Mouse (Mus musculus): ENCODE data around the gene Vrtn. TPM values are rescaled to one million over a fixed set of nuclear protein-coding genes. Genes with fewer than 3 reads are reported as not detected.

Gene Vrtn
- not detected in 2 replicates for polyA plus RNA-seq (2014; fragmentation: Nextera tagmentation; extraction: Ambion mirVana)

GRCm38 (mm10) chr12:84640654-84641053 lies at the start of gene Vrtn:
Vrtn (plus strand) TSS chr12:84641019.
- DNase-seq (ENCODE audit: low spot score): no peak
- no peak for ATAC-seq (ENCODE audit: insufficient read depth, low FRiP score, low TSS enrichment)
- Histone ChIP-seq H3K4me2 (ENCODE audit: low read depth) (no peak within 1 kb of the TSS), H3K27ac (ENCODE audit: low read depth, low read length) (no peak within 1 kb of the TSS), H3K36me3 (ENCODE audit: control insufficient read depth, insufficient read depth, low read length) (no peaks in the 10 kb centered on the region), H3K4me3 (ENCODE audit: low read depth, low read length) (no peak within 1 kb of the TSS), H3K27me3 (ENCODE audit: control insufficient read depth, insufficient read depth, low read length) (peaks cover 44% of the 10 kb centered on the region), H3K9me3 (ENCODE audit: control insufficient read depth, low read length) (no peaks in the 10 kb centered on the region), H3K9ac (ENCODE audit: low read length) (no peak within 1 kb of the TSS), H3K4me1 (ENCODE audit: control insufficient read depth, insufficient read depth, low read length) (no peaks in the 10 kb centered on the region)
- 6% methylated on average over 9 of the region's 9 CpGs for WGBS

- no peaks in the 10 kb centered on the region for H3K4me1 ChIP-seq (ENCODE audit: control insufficient read depth, insufficient read depth, low read length)
- H3K4me2 ChIP-seq (ENCODE audit: low read depth): no peak overlapping the region
- ATAC-seq (ENCODE audit: insufficient read depth, low FRiP score, low TSS enrichment): no peak
- no peaks in the 10 kb centered on the region for H3K27me3 ChIP-seq (ENCODE audit: control insufficient read depth, insufficient read depth, low read length)
- no peaks in the 10 kb centered on the region for H3K9me3 ChIP-seq (ENCODE audit: control insufficient read depth, low read length)
- H3K27ac ChIP-seq (ENCODE audit: low read depth, low read length): no peak overlapping the region
- no peak overlapping the region for H3K9ac ChIP-seq (ENCODE audit: low read length)
- H3K4me3 ChIP-seq (ENCODE audit: low read depth, low read length): no peak overlapping the region
- no peak for DNase-seq (ENCODE audit: low spot score)
- no peaks in the 10 kb centered on the region for H3K36me3 ChIP-seq (ENCODE audit: control insufficient read depth, insufficient read depth, low read length)
- WGBS: 17% methylated on average over 8 of the region's 8 CpGs
Observed at GRCm38 (mm10) chr12:84598324-84598723, 42.5 kb upstream of the Vrtn start.

- no peaks in the 10 kb centered on the region for H3K27me3 ChIP-seq (ENCODE audit: control insufficient read depth, insufficient read depth, low read length)
- H3K4me2 ChIP-seq (ENCODE audit: low read depth): no peak overlapping the region
- 94% methylated on average over 6 of the region's 7 CpGs for WGBS
- no peaks in the 10 kb centered on the region for H3K4me1 ChIP-seq (ENCODE audit: control insufficient read depth, insufficient read depth, low read length)
- H3K4me3 ChIP-seq (ENCODE audit: low read depth, low read length): no peak overlapping the region
- no peak for DNase-seq (ENCODE audit: low spot score)
- peaks cover 3% of the 10 kb centered on the region; the same call in 1 of the 2 replicates for H3K36me3 ChIP-seq (ENCODE audit: control insufficient read depth, insufficient read depth, low read length)
- no peak overlapping the region for H3K27ac ChIP-seq (ENCODE audit: low read depth, low read length)
- ATAC-seq (ENCODE audit: insufficient read depth, low FRiP score, low TSS enrichment): no peak
- H3K9ac ChIP-seq (ENCODE audit: low read length): no peak overlapping the region
- no peaks in the 10 kb centered on the region for H3K9me3 ChIP-seq (ENCODE audit: control insufficient read depth, low read length)
Observed at GRCm38 (mm10) chr12:84604001-84604400, 36.8 kb upstream of the Vrtn start.

GRCm38 (mm10) chr12:84605860-84606259 lies 35.0 kb upstream of the Vrtn start:
- Histone ChIP-seq H3K9ac (ENCODE audit: low read length) (no peak overlapping the region), H3K36me3 (ENCODE audit: control insufficient read depth, insufficient read depth, low read length) (peaks cover 3% of the 10 kb centered on the region; the same call in 1 of the 2 replicates), H3K4me1 (ENCODE audit: control insufficient read depth, insufficient read depth, low read length) (no peaks in the 10 kb centered on the region), H3K27ac (ENCODE audit: low read depth, low read length) (no peak overlapping the region), H3K27me3 (ENCODE audit: control insufficient read depth, insufficient read depth, low read length) (no peaks in the 10 kb centered on the region), H3K4me2 (ENCODE audit: low read depth) (no peak overlapping the region), H3K9me3 (ENCODE audit: control insufficient read depth, low read length) (no peaks in the 10 kb centered on the region), H3K4me3 (ENCODE audit: low read depth, low read length) (no peak overlapping the region)
- 81% methylated on average over 7 of the region's 7 CpGs for WGBS
- ATAC-seq (ENCODE audit: insufficient read depth, low FRiP score, low TSS enrichment): no peak
- DNase-seq (ENCODE audit: low spot score): no peak

GRCm38 (mm10) chr12:84611718-84612117 lies 29.1 kb upstream of the Vrtn start:
- Histone ChIP-seq H3K27ac (ENCODE audit: low read depth, low read length) (no peak overlapping the region), H3K36me3 (ENCODE audit: control insufficient read depth, insufficient read depth, low read length) (peaks cover 3% of the 10 kb centered on the region; the same call in 1 of the 2 replicates), H3K4me1 (ENCODE audit: control insufficient read depth, insufficient read depth, low read length) (no peaks in the 10 kb centered on the region), H3K9me3 (ENCODE audit: control insufficient read depth, low read length) (no peaks in the 10 kb centered on the region), H3K4me3 (ENCODE audit: low read depth, low read length) (no peak overlapping the region), H3K4me2 (ENCODE audit: low read depth) (no peak overlapping the region), H3K27me3 (ENCODE audit: control insufficient read depth, insufficient read depth, low read length) (no peaks in the 10 kb centered on the region), H3K9ac (ENCODE audit: low read length) (no peak overlapping the region)
- DNase-seq (ENCODE audit: low spot score) (no peak), ATAC-seq (ENCODE audit: insufficient read depth, low FRiP score, low TSS enrichment) (no peak)
- 90% methylated on average over 10 of the region's 10 CpGs for WGBS

- 63% methylated on average over 8 of the region's 8 CpGs for WGBS
- Histone ChIP-seq H3K9me3 (ENCODE audit: control insufficient read depth, low read length) (no peaks in the 10 kb centered on the region), H3K27ac (ENCODE audit: low read depth, low read length) (no peak overlapping the region), H3K9ac (ENCODE audit: low read length) (no peak overlapping the region; the same call in 1 of the 2 replicates), H3K36me3 (ENCODE audit: control insufficient read depth, insufficient read depth, low read length) (peaks cover 3% of the 10 kb centered on the region; the same call in 1 of the 2 replicates), H3K4me3 (ENCODE audit: low read depth, low read length) (no peak overlapping the region), H3K27me3 (ENCODE audit: control insufficient read depth, insufficient read depth, low read length) (no peaks in the 10 kb centered on the region), H3K4me2 (ENCODE audit: low read depth) (no peak overlapping the region), H3K4me1 (ENCODE audit: control insufficient read depth, insufficient read depth, low read length) (no peaks in the 10 kb centered on the region)
- ATAC-seq (ENCODE audit: insufficient read depth, low FRiP score, low TSS enrichment) (no peak), DNase-seq (ENCODE audit: low spot score) (no peak)
Observed at GRCm38 (mm10) chr12:84612518-84612917, 28.3 kb upstream of the Vrtn start.

GRCm38 (mm10) chr12:84614001-84614400 lies 26.8 kb upstream of the Vrtn start:
- 84% methylated on average over 11 of the region's 11 CpGs for WGBS
- ATAC-seq (ENCODE audit: insufficient read depth, low FRiP score, low TSS enrichment) (no peak), DNase-seq (ENCODE audit: low spot score) (no peak)
- Histone ChIP-seq H3K36me3 (ENCODE audit: control insufficient read depth, insufficient read depth, low read length) (no peaks in the 10 kb centered on the region; the same call in 1 of the 2 replicates), H3K4me2 (ENCODE audit: low read depth) (no peak overlapping the region), H3K4me1 (ENCODE audit: control insufficient read depth, insufficient read depth, low read length) (no peaks in the 10 kb centered on the region), H3K9me3 (ENCODE audit: control insufficient read depth, low read length) (no peaks in the 10 kb centered on the region), H3K9ac (ENCODE audit: low read length) (no peak overlapping the region), H3K27me3 (ENCODE audit: control insufficient read depth, insufficient read depth, low read length) (no peaks in the 10 kb centered on the region), H3K27ac (ENCODE audit: low read depth, low read length) (no peak overlapping the region), H3K4me3 (ENCODE audit: low read depth, low read length) (no peak overlapping the region)

GRCm38 (mm10) chr12:84614524-84614923 lies 26.3 kb upstream of the Vrtn start:
- H3K4me1 ChIP-seq (ENCODE audit: control insufficient read depth, insufficient read depth, low read length): no peaks in the 10 kb centered on the region
- H3K27me3 ChIP-seq (ENCODE audit: control insufficient read depth, insufficient read depth, low read length): no peaks in the 10 kb centered on the region
- 70% methylated on average over 7 of the region's 7 CpGs for WGBS
- H3K9me3 ChIP-seq (ENCODE audit: control insufficient read depth, low read length): no peaks in the 10 kb centered on the region
- H3K4me3 ChIP-seq (ENCODE audit: low read depth, low read length): no peak overlapping the region
- H3K9ac ChIP-seq (ENCODE audit: low read length): no peak overlapping the region
- H3K36me3 ChIP-seq (ENCODE audit: control insufficient read depth, insufficient read depth, low read length): no peaks in the 10 kb centered on the region; the same call in 1 of the 2 replicates
- no peak overlapping the region for H3K27ac ChIP-seq (ENCODE audit: low read depth, low read length)
- DNase-seq (ENCODE audit: low spot score): no peak
- H3K4me2 ChIP-seq (ENCODE audit: low read depth): no peak overlapping the region
- no peak for ATAC-seq (ENCODE audit: insufficient read depth, low FRiP score, low TSS enrichment)

GRCm38 (mm10) chr12:84616977-84617630 lies 23.7 kb upstream of the Vrtn start, which contains the start of gene Abcd4:
Abcd4 (minus strand) TSS chr12:84617413.
- WGBS: under 1% methylated on average over 34 of the region's 34 CpGs
- no peaks in the 10 kb centered on the region for H3K27me3 ChIP-seq (ENCODE audit: control insufficient read depth, insufficient read depth, low read length)
- peak within 1 kb of the TSS; percentile 54 for H3K4me2 ChIP-seq (ENCODE audit: low read depth)
- H3K9me3 ChIP-seq (ENCODE audit: control insufficient read depth, low read length): no peaks in the 10 kb centered on the region
- DNase-seq (ENCODE audit: low spot score) (peak; percentile 91), ATAC-seq (ENCODE audit: insufficient read depth, low FRiP score, low TSS enrichment) (peak; percentile 98)
- peak within 1 kb of the TSS; percentile 48 for H3K4me3 ChIP-seq (ENCODE audit: low read depth, low read length)
- no peaks in the 10 kb centered on the region; the same call in 1 of the 2 replicates for H3K36me3 ChIP-seq (ENCODE audit: control insufficient read depth, insufficient read depth, low read length)
- H3K9ac ChIP-seq (ENCODE audit: low read length): peak within 1 kb of the TSS; percentile 60
- no peak within 1 kb of the TSS for H3K27ac ChIP-seq (ENCODE audit: low read depth, low read length)
- H3K4me1 ChIP-seq (ENCODE audit: control insufficient read depth, insufficient read depth, low read length): no peaks in the 10 kb centered on the region

Data from neural tube, embryonic 11.5 days (tissue).